Mouse (Mus musculus): ENCODE data around the gene Rangap1. TPM values are rescaled to one million over a fixed set of nuclear protein-coding genes. Genes with fewer than 3 reads are reported as not detected.
A peak's percentile ranks its signal among the peaks of the same experiment; 100 is the strongest.
"Not testable (repeated sequence)": the region's sequence is repeated elsewhere in the genome, so short reads cannot be mapped to it uniquely, and the experiment has no call there.

The Rangap1 gene
- polyA plus RNA-seq, 1 experiment from 2014 or later, result 90.9 TPM

DNA sequence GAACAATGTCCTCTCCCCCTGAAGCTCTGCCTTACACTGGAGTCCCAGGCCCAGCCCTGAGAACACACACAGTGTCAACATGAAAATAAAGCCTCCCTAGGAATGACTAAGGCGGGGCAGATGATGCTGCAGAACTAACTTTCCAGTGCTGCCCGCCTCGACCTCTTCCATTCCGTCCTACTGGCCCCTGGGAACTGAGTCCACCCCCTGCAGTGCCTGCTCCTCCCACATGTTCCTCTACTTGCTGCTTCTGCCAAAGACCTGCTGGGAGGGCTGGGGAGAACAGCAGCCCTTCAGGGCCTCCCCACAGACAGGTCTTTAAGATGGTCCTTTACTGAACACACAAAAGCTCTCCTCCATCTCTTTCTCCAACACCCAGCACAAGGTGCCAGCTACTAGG is 34.5 kb downstream of the Rangap1 start:
- ATAC-seq (ENCODE audit: low read depth), result no peak
- WGBS (ENCODE audit: insufficient replicate concordance), result 79% methylated on average over 4 of the region's 4 CpGs
- H3K9me3 ChIP-seq (replicated peaks), result no peaks in the 10 kb centered on the region

GRCm38 (mm10) chr15:81709686-81710085 is 35.6 kb downstream of the Rangap1 start:
- H3K27me3 ChIP-seq, result no peaks in the 10 kb centered on the region
- no peak for ATAC-seq (ENCODE audit: low read depth)
- H3K27ac ChIP-seq, result no peak overlapping the region
- no peak overlapping the region for H3K4me2 ChIP-seq
- peaks cover 95% of the 10 kb centered on the region for H3K36me3 ChIP-seq
- DNase-seq, result no peak
- no peak overlapping the region for H3K9ac ChIP-seq
- no peaks in the 10 kb centered on the region; the same call in 1 of the 2 replicates for H3K4me1 ChIP-seq (replicated peaks)
- no peak overlapping the region for H3K4me3 ChIP-seq (replicated peaks)
- H3K9me3 ChIP-seq (replicated peaks), result no peaks in the 10 kb centered on the region
- 94% methylated on average over 1 of the region's 1 CpGs for WGBS (ENCODE audit: insufficient replicate concordance)

More for the DNA sequence above, 34.5 kb downstream of the Rangap1 start:
- no peaks in the 10 kb centered on the region; the same call in 1 of the 2 replicates for H3K4me1 ChIP-seq (replicated peaks)
- no peak overlapping the region for H3K9ac ChIP-seq
- no peak overlapping the region for H3K27ac ChIP-seq
- no peak for DNase-seq
- H3K27me3 ChIP-seq, result no peaks in the 10 kb centered on the region
- H3K4me2 ChIP-seq, result no peak overlapping the region
- no peak overlapping the region for H3K4me3 ChIP-seq (replicated peaks)
- peaks cover 95% of the 10 kb centered on the region for H3K36me3 ChIP-seq

DNA sequence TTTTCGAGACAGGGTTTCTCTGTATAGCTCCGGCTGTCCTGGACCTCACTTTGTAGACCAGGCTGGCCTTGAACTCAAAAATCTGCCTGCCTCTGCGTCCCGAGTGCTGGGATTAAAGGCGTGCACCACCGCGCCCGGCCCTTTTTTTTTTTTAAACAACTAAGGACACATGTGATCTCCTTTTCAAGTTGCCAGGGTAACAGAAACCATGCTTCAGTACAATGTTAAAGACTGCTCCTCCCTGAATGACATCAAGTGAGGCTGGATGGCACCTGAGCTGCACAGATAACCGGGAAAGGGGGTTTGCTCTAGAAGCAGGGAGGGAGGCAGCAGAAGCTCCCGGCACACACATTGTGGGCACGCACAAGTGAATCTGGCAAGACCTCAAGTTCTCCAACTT is 36.3 kb downstream of the Rangap1 start:
- Histone ChIP-seq H3K36me3 (peaks cover 99% of the 10 kb centered on the region), H3K27ac (no peak overlapping the region)

GRCm38 (mm10) chr15:81703094-81703489 is 42.2 kb downstream of the Rangap1 start:
- Histone ChIP-seq H3K4me1 (replicated peaks) (peaks cover 4% of the 10 kb centered on the region; the same call in 1 of the 2 replicates), H3K4me3 (replicated peaks) (no peak overlapping the region), H3K4me2 (no peak overlapping the region), H3K9ac (no peak overlapping the region), H3K27ac (no peak overlapping the region), H3K36me3 (peaks cover 62% of the 10 kb centered on the region), H3K9me3 (replicated peaks) (no peaks in the 10 kb centered on the region), H3K27me3 (0 out of 2 replicates have a peak, but pooled peaks cover 2% of the 10 kb centered on the region)
- DNase-seq (no peak), ATAC-seq (ENCODE audit: low read depth) (no peak; the same call in 1 of the 2 replicates)
- WGBS (ENCODE audit: insufficient replicate concordance), result 76% methylated on average over 3 of the region's 3 CpGs

More for the DNA sequence above, 36.3 kb downstream of the Rangap1 start:
- ATAC-seq (ENCODE audit: low read depth) (no peak), DNase-seq (no peak)
- 82% methylated on average over 11 of the region's 11 CpGs for WGBS (ENCODE audit: insufficient replicate concordance)
- Histone ChIP-seq H3K4me3 (replicated peaks) (no peak overlapping the region), H3K4me2 (no peak overlapping the region), H3K9me3 (replicated peaks) (no peaks in the 10 kb centered on the region), H3K27me3 (no peaks in the 10 kb centered on the region), H3K4me1 (replicated peaks) (peaks cover under 1% of the 10 kb centered on the region), H3K9ac (no peak overlapping the region)

DNA sequence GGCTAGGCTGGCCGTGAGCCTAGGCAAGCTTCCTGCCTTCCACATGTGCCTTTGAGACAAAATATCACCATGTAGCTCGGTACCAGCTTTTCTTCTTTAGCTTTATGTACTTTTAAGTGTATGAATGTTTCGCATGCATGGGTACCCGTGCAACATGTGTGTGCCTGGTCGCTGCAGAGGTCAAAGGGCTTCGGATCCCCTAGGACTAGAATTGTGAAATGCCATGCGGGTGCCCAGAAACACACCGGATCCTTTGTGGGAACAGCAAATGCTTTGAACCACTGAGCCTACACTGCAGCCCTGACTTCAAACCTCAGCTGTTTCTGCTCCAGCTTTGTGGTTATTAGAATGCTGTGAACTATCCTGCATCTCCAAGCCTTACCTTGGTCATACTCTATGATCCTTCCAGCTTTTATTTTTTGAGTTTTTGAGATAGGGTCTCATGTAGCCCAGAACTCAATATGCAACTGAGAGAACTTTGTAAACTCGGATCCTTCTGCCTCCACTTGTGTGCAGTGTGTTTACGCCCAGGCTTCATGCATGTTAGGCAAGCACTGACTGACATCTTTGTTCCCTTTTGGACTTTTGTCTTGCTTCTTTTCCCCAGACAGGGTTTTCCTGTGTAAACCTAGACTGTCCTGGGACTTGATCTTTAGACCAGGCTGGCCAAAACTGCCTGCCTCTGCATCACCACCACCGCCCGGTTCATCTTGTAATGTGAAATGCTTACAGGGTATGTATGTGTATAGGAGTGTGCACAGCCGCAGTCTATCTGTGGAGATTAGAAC is 42.8 kb downstream of the Rangap1 start:
- H3K36me3 ChIP-seq, result peaks cover 56% of the 10 kb centered on the region
- H3K4me3 ChIP-seq (replicated peaks), result no peak overlapping the region
- WGBS (ENCODE audit: insufficient replicate concordance), result 84% methylated on average over 13 of the region's 13 CpGs
- ATAC-seq (ENCODE audit: low read depth) (0 out of 2 replicates have a peak, but pooled peaks have one; percentile 25), DNase-seq (no peak)
- H3K4me2 ChIP-seq, result no peak overlapping the region
- H3K4me1 ChIP-seq (replicated peaks), result peaks cover 4% of the 10 kb centered on the region; the same call in 1 of the 2 replicates
- H3K9ac ChIP-seq, result no peak overlapping the region
- no peak overlapping the region for H3K27ac ChIP-seq
- H3K9me3 ChIP-seq (replicated peaks), result no peaks in the 10 kb centered on the region
- peaks cover 4% of the 10 kb centered on the region for H3K27me3 ChIP-seq

DNA sequence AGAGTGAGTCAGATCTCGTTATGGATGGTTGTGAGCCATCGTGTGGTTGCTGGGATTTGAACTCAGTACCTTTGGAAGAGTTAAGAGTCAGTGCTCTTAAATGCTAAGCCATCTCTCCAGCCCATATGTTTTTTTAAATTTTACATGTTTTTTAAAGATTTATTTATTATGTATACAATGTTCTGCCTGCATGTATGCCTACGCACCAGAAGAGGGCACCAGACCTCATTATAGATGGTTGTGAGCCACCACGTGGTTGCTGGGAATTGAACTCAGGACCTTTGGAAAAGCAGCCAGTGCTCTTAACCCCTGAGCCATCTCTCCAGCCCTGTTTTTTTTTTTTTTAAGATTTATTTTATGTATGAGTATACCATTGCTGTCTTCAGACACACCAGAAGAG is 44.0 kb downstream of the Rangap1 start:
- H3K9me3 ChIP-seq (replicated peaks); DNase-seq; H3K4me1 ChIP-seq (replicated peaks); ATAC-seq (ENCODE audit: low read depth); H3K4me3 ChIP-seq (replicated peaks); H3K9ac ChIP-seq; H3K4me2 ChIP-seq; H3K27ac ChIP-seq: not testable (repeated sequence)
- Histone ChIP-seq H3K27me3 (peaks cover 15% of the 10 kb centered on the region), H3K36me3 (peaks cover 45% of the 10 kb centered on the region)
- 73% methylated on average over 4 of the region's 4 CpGs for WGBS (ENCODE audit: insufficient replicate concordance)

DNA sequence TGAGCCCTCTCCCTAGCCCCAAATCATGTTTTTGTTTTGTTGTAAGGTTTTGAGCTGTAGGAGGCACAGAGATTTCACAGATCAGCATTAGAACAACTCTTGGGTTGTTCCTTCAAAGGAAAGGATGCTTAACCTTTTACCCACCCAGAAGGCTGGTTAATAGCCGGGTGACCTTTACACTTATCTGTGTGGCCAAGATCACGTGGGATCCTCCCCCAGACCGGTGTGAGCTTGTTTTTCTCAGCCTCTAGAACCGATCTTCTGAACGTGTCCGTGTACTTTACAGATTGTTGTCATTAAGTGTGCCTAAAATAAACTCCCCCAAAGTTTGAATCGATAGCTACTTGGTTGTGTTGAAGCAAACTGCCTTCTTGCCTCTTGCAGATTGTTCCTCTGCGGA is 44.7 kb downstream of the Rangap1 start:
- no peaks in the 10 kb centered on the region for H3K9me3 ChIP-seq (replicated peaks)
- H3K4me3 ChIP-seq (replicated peaks), result no peak overlapping the region
- no peak overlapping the region for H3K9ac ChIP-seq
- H3K27me3 ChIP-seq, result peaks cover 23% of the 10 kb centered on the region
- H3K27ac ChIP-seq, result no peak overlapping the region
- no peak overlapping the region for H3K4me2 ChIP-seq
- ATAC-seq (ENCODE audit: low read depth) (no peak), DNase-seq (no peak)
- peaks cover 37% of the 10 kb centered on the region for H3K36me3 ChIP-seq
- H3K4me1 ChIP-seq (replicated peaks), result peaks cover 4% of the 10 kb centered on the region; the same call in 1 of the 2 replicates
- WGBS (ENCODE audit: insufficient replicate concordance), result 51% methylated on average over 8 of the region's 8 CpGs

- no peak for ATAC-seq (ENCODE audit: low read depth)
These were observed 45.2 kb downstream of the Rangap1 start for GRCm38 (mm10) chr15:81700161-81700560.

DNA sequence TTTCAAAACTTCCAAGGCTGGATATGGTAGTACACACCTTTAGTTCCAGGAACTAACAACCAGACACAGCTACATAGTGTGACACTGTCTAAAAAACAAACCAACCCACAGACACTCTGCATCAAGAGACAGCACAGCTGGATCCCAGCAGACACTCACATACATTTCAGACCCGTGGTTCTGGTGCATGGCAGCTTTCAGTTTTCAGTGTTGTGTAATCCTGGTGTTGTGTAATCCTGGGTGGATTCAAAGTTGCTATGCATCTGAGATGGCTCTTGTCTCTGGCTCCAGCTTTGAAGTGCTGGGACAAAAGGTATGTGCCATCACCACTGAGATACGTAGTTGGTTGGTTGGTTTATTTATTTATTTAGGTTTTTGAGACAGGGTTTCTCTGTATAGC is 46.8 kb downstream of the Rangap1 start:
- Histone ChIP-seq H3K27ac (no peak overlapping the region), H3K4me2 (no peak overlapping the region), H3K4me1 (replicated peaks) (peaks cover 15% of the 10 kb centered on the region), H3K9me3 (replicated peaks) (no peaks in the 10 kb centered on the region), H3K27me3 (peaks cover 43% of the 10 kb centered on the region), H3K36me3 (peaks cover 16% of the 10 kb centered on the region), H3K9ac (no peak overlapping the region), H3K4me3 (replicated peaks) (no peak overlapping the region)
- no peak for DNase-seq
- WGBS (ENCODE audit: insufficient replicate concordance), result 36% methylated on average over 2 of the region's 2 CpGs
- ATAC-seq (ENCODE audit: low read depth), result no peak

More at GRCm38 (mm10) chr15:81700161-81700560, 45.2 kb downstream of the Rangap1 start:
- DNase-seq, result no peak
- Histone ChIP-seq H3K4me2 (no peak overlapping the region), H3K4me3 (replicated peaks) (no peak overlapping the region), H3K4me1 (replicated peaks) (peaks cover 4% of the 10 kb centered on the region; the same call in 1 of the 2 replicates), H3K9me3 (replicated peaks) (no peaks in the 10 kb centered on the region), H3K27ac (no peak overlapping the region), H3K9ac (no peak overlapping the region), H3K27me3 (peaks cover 27% of the 10 kb centered on the region), H3K36me3 (peaks cover 33% of the 10 kb centered on the region)
- WGBS (ENCODE audit: insufficient replicate concordance), result 49% methylated on average over 2 of the region's 2 CpGs

- no peak overlapping the region for H3K4me2 ChIP-seq
- DNase-seq (peak; percentile 28), ATAC-seq (ENCODE audit: low read depth) (no peak)
- H3K4me3 ChIP-seq (replicated peaks), result no peak overlapping the region
- H3K9me3 ChIP-seq (replicated peaks), result no peaks in the 10 kb centered on the region
- peaks cover 17% of the 10 kb centered on the region for H3K4me1 ChIP-seq (replicated peaks)
- no peak overlapping the region for H3K27ac ChIP-seq
- peaks cover 50% of the 10 kb centered on the region for H3K27me3 ChIP-seq
- no peak overlapping the region for H3K9ac ChIP-seq
- H3K36me3 ChIP-seq, result peaks cover 10% of the 10 kb centered on the region
- WGBS (ENCODE audit: insufficient replicate concordance), result 38% methylated on average over 3 of the region's 3 CpGs
These were observed 47.5 kb downstream of the Rangap1 start for GRCm38 (mm10) chr15:81697847-81698246.

GRCm38 (mm10) chr15:81697175-81697574 is 48.2 kb downstream of the Rangap1 start, which contains the start of gene Chadl:
Gene Chadl (minus strand): TSS chr15:81697287.
- no peak within 1 kb of the TSS for H3K27ac ChIP-seq
- DNase-seq (no peak), ATAC-seq (ENCODE audit: low read depth) (no peak)
- H3K4me3 ChIP-seq (replicated peaks), result no peak within 1 kb of the TSS
- no peaks in the 10 kb centered on the region for H3K9me3 ChIP-seq (replicated peaks)
- WGBS (ENCODE audit: insufficient replicate concordance), result 59% methylated on average over 7 of the region's 7 CpGs
- H3K4me2 ChIP-seq, result no peak within 1 kb of the TSS
- H3K9ac ChIP-seq, result no peak within 1 kb of the TSS
- H3K4me1 ChIP-seq (replicated peaks), result peaks cover 17% of the 10 kb centered on the region
- peaks cover 57% of the 10 kb centered on the region for H3K27me3 ChIP-seq
- peaks cover 3% of the 10 kb centered on the region; the same call in 1 of the 2 replicates for H3K36me3 ChIP-seq
